Mouse (Mus musculus) cerebellum, adult 2 months (tissue): ENCODE results near the gene Cct2. TPM values are rescaled to one million over a fixed set of nuclear protein-coding genes. Genes with fewer than 3 reads are reported as not detected.

Source experiments
- DNase-seq, 2 experiments: peaks; one replicate each; pipeline ENCODE4 v3.0.0; 2021
- H3K27ac ChIP-seq: fragments of 200-500 bp; 2 replicates; pipeline ENCODE4 v1.5.1; 2012; ENCODE audit warnings: low read length, control low read depth, inconsistent platforms; ENCODE audit not compliant: insufficient read depth
- H3K27me3 ChIP-seq: fragments of 200-500 bp; 2 replicates; pipeline ENCODE4 v1.6.1; 2012; ENCODE audit warnings: inconsistent platforms, mild to moderate bottlenecking, low read length, moderate library complexity; ENCODE audit not compliant: control insufficient read depth, insufficient read depth
- H3K4me1 ChIP-seq: fragments of 200-500 bp; 2 replicates; pipeline ENCODE4 v1.6.1; 2011; ENCODE audit warnings: low read length; ENCODE audit not compliant: control insufficient read depth, insufficient read depth
- H3K4me3 ChIP-seq: fragments of 200-500 bp; replicated peaks from 2 replicates; pipeline ENCODE3; 2011; ENCODE audit warnings: mild to moderate bottlenecking, low read depth, low read length, control low read depth; ENCODE audit not compliant: insufficient read depth
- CTCF ChIP-seq: fragments of 200-500 bp; IDR thresholded peaks from 2 replicates; pipeline ENCODE4 v1.5.1; 2011; ENCODE audit warnings: low read depth, mild to moderate bottlenecking, control low read depth, low read length, moderate library complexity, borderline replicate concordance; ENCODE audit not compliant: insufficient read depth
- POLR2A ChIP-seq: fragments of 200-500 bp; IDR thresholded peaks from 2 replicates; pipeline ENCODE4 v1.6.1; 2011; ENCODE audit warnings: low read length, control low read depth, borderline replicate concordance; ENCODE audit not compliant: insufficient read depth
- WGBS: fragments of 180-500 bp; shearing (Covaris S2); methylation state at CpG from one replicate; pipeline ENCODE4 v1.1.7; 2018; 5-methylcytosine and 5-hydroxymethylcytosine counted together
- polyA plus RNA-seq: library from polyadenylated mRNA; depleted of rRNA; stranded (reverse); fragments of >200 nt; gene quantifications from 2 replicates; pipeline ENCODE4 v1.2.3, GENCODE M21; 2012

Gene Cct2
- polyA plus RNA-seq, 1 experiment = 148 TPM

- DNase-seq = no peak
- H3K4me3 ChIP-seq = no peak overlapping the region
- H3K27ac ChIP-seq = no peak overlapping the region
- H3K27me3 ChIP-seq = no peaks in the 10 kb centered on the region
- no peaks in the 10 kb centered on the region; the same call in 1 of the 2 replicates for H3K4me1 ChIP-seq
- WGBS = 74% methylated on average over 7 of the region's 7 CpGs
- TF ChIP-seq POLR2A (no peak), CTCF (no peak)
Measured at GRCm38 (mm10) chr10:117073176-117073575, 9.6 kb upstream of the Cct2 start.

DNA sequence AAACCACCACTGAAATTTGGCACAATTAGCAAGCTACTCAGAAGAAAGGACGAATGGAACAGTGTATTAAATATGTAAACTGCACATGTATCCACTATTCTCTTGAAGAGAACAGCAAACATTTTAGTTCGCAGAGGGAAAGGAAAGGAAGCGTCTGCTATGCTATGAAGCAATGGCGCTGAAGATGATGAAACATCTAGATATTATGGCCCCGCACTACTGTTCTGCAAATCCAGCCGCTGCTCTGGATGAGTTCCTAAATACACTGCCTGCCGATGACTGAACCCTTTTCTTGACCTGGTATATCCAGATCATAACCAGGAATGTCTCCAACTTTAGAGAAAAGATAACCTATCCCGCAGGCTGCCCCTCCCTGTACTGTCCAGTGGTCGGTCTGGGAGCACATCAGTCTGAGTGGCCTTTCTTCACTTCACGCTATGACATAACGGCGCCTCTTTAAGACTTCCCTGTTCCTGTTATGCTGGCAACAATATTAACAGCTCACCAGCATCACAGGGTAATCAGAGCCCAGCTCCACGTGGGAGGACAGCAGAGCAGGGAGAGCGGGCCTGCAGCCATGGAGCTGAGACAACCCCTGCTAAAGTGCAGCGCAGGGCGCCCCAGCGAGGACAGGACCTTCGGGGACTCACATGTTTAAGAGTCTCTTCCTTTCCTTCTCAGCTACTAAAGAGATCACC is 8.7 kb upstream of the Cct2 start:
- no peak overlapping the region for H3K27ac ChIP-seq
- WGBS = 89% methylated on average over 18 of the region's 18 CpGs
- no peak for DNase-seq
- no peak for TF ChIP-seq CTCF
- no peak for TF ChIP-seq POLR2A
- H3K4me1 ChIP-seq = no peaks in the 10 kb centered on the region; the same call in 1 of the 2 replicates
- H3K27me3 ChIP-seq = no peaks in the 10 kb centered on the region
- H3K4me3 ChIP-seq = no peak overlapping the region

GRCm38 (mm10) chr10:117069109-117069508 is 5.5 kb upstream of the Cct2 start:
- 97% methylated on average over 3 of the region's 3 CpGs for WGBS
- H3K27me3 ChIP-seq = no peaks in the 10 kb centered on the region
- no peak overlapping the region for H3K27ac ChIP-seq
- H3K4me1 ChIP-seq = no peaks in the 10 kb centered on the region
- H3K4me3 ChIP-seq = no peak overlapping the region
- TF ChIP-seq POLR2A (no peak), CTCF (no peak)
- no peak for DNase-seq

DNA sequence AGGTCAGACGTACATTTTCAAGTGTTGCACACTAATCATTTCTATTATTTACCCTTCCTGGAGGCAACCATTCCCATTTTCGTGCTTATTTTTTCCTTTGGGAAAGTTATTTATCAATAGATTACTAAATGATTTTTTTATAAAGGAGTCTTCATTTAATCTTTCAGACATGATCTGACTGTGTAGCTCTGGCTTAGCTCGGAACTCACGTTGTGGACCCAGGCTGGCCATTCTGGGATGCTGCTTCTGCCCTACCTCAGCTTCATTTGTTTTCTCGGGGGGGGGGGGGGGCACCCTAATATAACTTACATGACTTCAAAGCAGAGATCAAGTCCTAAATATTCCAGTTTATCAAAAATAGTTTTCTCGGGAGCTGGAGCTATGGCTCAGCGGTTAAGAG is 462 bp upstream of the Cct2 start:
- TF ChIP-seq POLR2A (no peak), CTCF (no peak)
- H3K27me3 ChIP-seq = no peaks in the 10 kb centered on the region
- H3K4me1 ChIP-seq = peaks cover 3% of the 10 kb centered on the region; the same call in 1 of the 2 replicates
- peak overlapping the region; percentile 67 for H3K4me3 ChIP-seq
- no peak for DNase-seq
- WGBS = 6% methylated on average over 7 of the region's 7 CpGs
- no peak overlapping the region for H3K27ac ChIP-seq

DNA sequence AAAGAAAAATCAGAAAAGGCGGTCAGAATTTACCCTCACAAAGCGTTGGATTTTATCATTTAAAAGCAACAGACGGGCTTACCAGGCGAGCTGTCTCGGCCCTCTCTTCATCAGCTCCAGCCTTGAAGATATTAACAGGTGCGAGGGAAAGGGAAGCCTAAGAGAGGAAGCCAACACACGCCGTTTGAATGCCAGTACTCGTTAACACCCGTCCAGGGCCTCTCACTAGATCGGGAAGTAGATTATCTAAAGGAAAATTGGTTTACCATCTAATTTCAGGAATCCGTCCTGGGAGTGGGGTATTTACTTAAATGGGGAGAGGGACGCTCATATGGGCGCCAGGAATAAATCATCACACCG is 740 bp downstream of the Cct2 start:
- WGBS = 2% methylated on average over 15 of the region's 15 CpGs
- TF ChIP-seq POLR2A = no peak
- no peak for TF ChIP-seq CTCF
- Histone ChIP-seq H3K27ac (no peak overlapping the region), H3K27me3 (no peaks in the 10 kb centered on the region), H3K4me1 (peaks cover 3% of the 10 kb centered on the region; the same call in 1 of the 2 replicates), H3K4me3 (peak overlapping the region; percentile 66)
- DNase-seq = no peak

DNA sequence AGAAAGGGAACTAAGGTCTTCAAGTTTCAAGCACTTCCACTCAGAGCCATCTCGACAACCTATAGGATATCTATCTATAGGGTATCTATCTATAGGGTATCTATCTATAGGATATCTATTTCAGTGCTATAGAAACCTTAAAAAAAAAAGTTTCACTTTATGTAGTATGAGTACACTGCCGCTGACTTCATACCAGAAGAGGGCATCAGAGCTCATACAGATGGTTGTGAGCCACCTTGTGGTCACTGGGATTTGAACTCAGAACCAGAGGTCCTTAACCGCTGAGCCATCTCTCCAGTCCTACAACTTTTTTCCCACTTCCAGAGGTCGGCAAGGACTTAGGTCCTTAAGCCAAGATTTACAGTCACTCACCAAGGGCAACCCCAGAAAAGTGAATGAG is 7.9 kb downstream of the Cct2 start:
- no peak for DNase-seq
- Histone ChIP-seq H3K4me1 (peaks cover 3% of the 10 kb centered on the region; the same call in 1 of the 2 replicates), H3K4me3 (no peak overlapping the region), H3K27ac (no peak overlapping the region), H3K27me3 (no peaks in the 10 kb centered on the region)
- TF ChIP-seq CTCF = no peak
- TF ChIP-seq POLR2A = no peak
- 91% methylated on average over 4 of the region's 4 CpGs for WGBS

DNA sequence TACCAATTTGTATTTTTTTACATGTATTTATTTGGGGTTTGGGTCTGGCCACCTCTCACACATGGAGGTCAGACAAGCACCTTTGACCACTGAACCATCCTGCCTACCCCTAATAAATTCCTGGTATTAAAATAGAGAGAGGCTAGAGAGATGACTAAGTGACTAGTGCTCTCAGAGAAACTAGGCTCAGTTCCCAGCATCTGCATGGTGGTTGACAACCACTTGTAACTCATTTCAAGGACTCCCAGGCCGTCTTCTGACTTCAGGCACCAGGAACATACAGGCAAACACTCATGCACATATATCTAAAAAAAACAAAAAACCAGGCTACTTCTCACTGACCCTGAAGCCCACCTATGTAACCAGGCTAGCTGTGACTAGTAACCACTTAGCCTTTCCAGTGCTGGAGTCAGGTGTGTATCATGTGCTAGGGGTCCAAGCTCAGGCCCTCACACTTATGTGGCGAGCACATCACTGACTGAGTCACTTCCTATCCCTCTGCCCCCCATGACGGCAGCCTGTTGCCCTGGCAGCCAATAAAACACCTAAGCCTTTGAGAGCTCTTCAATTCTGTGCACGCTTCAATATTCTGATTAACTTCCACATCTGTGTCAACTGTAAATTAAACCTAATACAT is 13.5 kb downstream of the Cct2 start:
- WGBS = 69% methylated on average over 4 of the region's 4 CpGs
- Histone ChIP-seq H3K4me1 (peaks cover 6% of the 10 kb centered on the region; the same call in 1 of the 2 replicates), H3K27me3 (no peaks in the 10 kb centered on the region), H3K4me3 (no peak overlapping the region), H3K27ac (no peak overlapping the region)
- DNase-seq = no peak
- TF ChIP-seq CTCF (no peak), POLR2A (no peak)

- WGBS = 82% methylated on average over 4 of the region's 4 CpGs
- Histone ChIP-seq H3K4me3 (no peak overlapping the region), H3K4me1 (peaks cover 6% of the 10 kb centered on the region; the same call in 1 of the 2 replicates), H3K27me3 (no peaks in the 10 kb centered on the region), H3K27ac (no peak overlapping the region)
- TF ChIP-seq CTCF (no peak), POLR2A (no peak)
- no peak for DNase-seq
Measured at GRCm38 (mm10) chr10:117049253-117049652, 14.4 kb downstream of the Cct2 start.
